Mouse (Mus musculus): ENCODE data around the gene Gpc6. TPM values are rescaled to one million over a fixed set of nuclear protein-coding genes. Genes with fewer than 3 reads are reported as not detected.

Gpc6 gene
- total and polyA plus RNA-seq, 3 experiments: not detected

GRCm38 (mm10) chr14:117810321-117811270, 885.5 kb downstream of the Gpc6 start:
- dilution Hi-C loops (cut with MboI; ENCODE audit: extremely low pct_ligation_motif_present, extremely low pct_unique_long_range_greater_than_20kb, low sequenced_read_pairs): no loop called here
- no peaks in the 10 kb centered on the region for H3K27me3 ChIP-seq (replicated peaks)

GRCm38 (mm10) chr14:117813473-117813872, 888.4 kb downstream of the Gpc6 start:
- Histone ChIP-seq H3K9ac (ENCODE audit: insufficient read depth, low read depth) (no peak overlapping the region), H3K4me1 (ENCODE audit: control insufficient read depth in 1 of 2, insufficient read depth in 2 of 2) (peaks cover 14 to 39% of the 10 kb centered on the region in 2 experiments), H3K4me2 (ENCODE audit: insufficient read depth, low read depth, poor library complexity, severe bottlenecking) (peak overlapping the region; percentile 93), H3K27ac (ENCODE audit: insufficient read depth, low read depth) (no peak overlapping the region), H3K9me3 (replicated peaks; ENCODE audit: low read length) (no peaks in the 10 kb centered on the region), H3K36me3 (replicated peaks in 1 of 2; ENCODE audit: control insufficient read depth in 1 of 2, insufficient read depth in 1 of 2, low read length in 1 of 2) (no peaks in the 10 kb centered on the region), H3K27me3 (replicated peaks) (no peaks in the 10 kb centered on the region), H3K4me3 (replicated peaks in 1 of 3; ENCODE audit: low read depth in 2 of 3, low read length in 2 of 3, poor library complexity in 1 of 3) (no peak overlapping the region), H3K79me2 (replicated peaks; ENCODE audit: control insufficient read depth, extremely low read depth, insufficient read depth, poor library complexity, severe bottlenecking) (no peaks in the 10 kb centered on the region)
- DNase-seq (ENCODE audit: extremely low read depth): peak; percentile 69
- in situ Hi-C loops (cut with MboI; ENCODE audit: low pct_ligation_motif_present, low pct_unique_long_range_greater_than_20kb, low sequenced_read_pairs): no loop called here
- dilution Hi-C loops (cut with MboI; ENCODE audit: extremely low pct_ligation_motif_present, extremely low pct_unique_long_range_greater_than_20kb, low sequenced_read_pairs): no loop called here
- TF ChIP-seq SIN3A (IDR thresholded peaks at IDR 0.05; ENCODE audit: low read length): peak; percentile 57; the same call in 1 of the 2 replicates
- TF ChIP-seq KAT2A (IDR thresholded peaks at IDR 0.05; ENCODE audit: insufficient replicate concordance, low read length): no peak
- peak; percentile 91 for TF ChIP-seq RCOR1 (conservative IDR thresholded peaks at IDR 0.05; ENCODE audit: low read depth, low read length)
- peak; percentile 98 for TF ChIP-seq MEF2A (IDR thresholded peaks at IDR 0.05; ENCODE audit: borderline replicate concordance, low read depth, low read length)
- TF ChIP-seq JUND (conservative IDR thresholded peaks at IDR 0.05; ENCODE audit: low read depth, low read length): peak; percentile 86
- peak; percentile 69 for TF ChIP-seq JUN (IDR thresholded peaks at IDR 0.05; ENCODE audit: insufficient read depth, low read depth, low read length)
- no peak for TF ChIP-seq POLR2AphosphoS2 (IDR thresholded peaks at IDR 0.05; ENCODE audit: low read depth, low read length)
- TF ChIP-seq MAZ (IDR thresholded peaks at IDR 0.05; ENCODE audit: low read depth, low read length): 0 out of 2 replicates have a peak, but pooled peaks have one; percentile 66
- no peak for TF ChIP-seq ZC3H11A (IDR thresholded peaks at IDR 0.05; ENCODE audit: low read depth, low read length)
- no peak for TF ChIP-seq ELF1 (IDR thresholded peaks at IDR 0.05; ENCODE audit: low read depth, low read length)
- peak; percentile 13 for TF ChIP-seq RAD21 (IDR thresholded peaks at IDR 0.05; ENCODE audit: low read depth, low read length)
- TF ChIP-seq SMC3 (IDR thresholded peaks at IDR 0.05; ENCODE audit: low read depth, low read length): no peak; the same call in 1 of the 2 replicates
- TF ChIP-seq USF2 (conservative IDR thresholded peaks at IDR 0.05; ENCODE audit: low read depth, low read length): no peak
- no peak for TF ChIP-seq GABPA (IDR thresholded peaks at IDR 0.05; ENCODE audit: insufficient replicate concordance, low read depth, low read length)
- no peak for TF ChIP-seq CHD1 (IDR thresholded peaks at IDR 0.05; ENCODE audit: low read depth, low read length)
- no peak for TF ChIP-seq POLR2A (IDR thresholded peaks at IDR 0.05; ENCODE audit: low read depth, low read length)
- TF ChIP-seq NRF1 (IDR thresholded peaks at IDR 0.05; ENCODE audit: low read depth, low read length): no peak
- peak; percentile 96 for TF ChIP-seq IRF4 (IDR thresholded peaks at IDR 0.05; ENCODE audit: low read depth, low read length)
- TF ChIP-seq MAX (IDR thresholded peaks at IDR 0.05; ENCODE audit: low read length): peak; percentile 86
- peak; percentile 94 for TF ChIP-seq EP300 (IDR thresholded peaks at IDR 0.05; ENCODE audit: low read length)
- TF ChIP-seq ETS1 (conservative IDR thresholded peaks at IDR 0.05; ENCODE audit: low read depth, low read length): peak; percentile 80
- peak; percentile 89 for TF ChIP-seq BHLHE40 (IDR thresholded peaks at IDR 0.05; ENCODE audit: low read depth, low read length)
- TF ChIP-seq PAX5 (IDR thresholded peaks at IDR 0.05; ENCODE audit: low read length): no peak
- TF ChIP-seq E2F4 (IDR thresholded peaks at IDR 0.05; ENCODE audit: insufficient replicate concordance, low read depth, low read length): no peak; the same call in 1 of the 2 replicates
- peak; percentile 87 for TF ChIP-seq MYC (IDR thresholded peaks at IDR 0.05; ENCODE audit: low read depth, low read length)
- TF ChIP-seq TBP (conservative IDR thresholded peaks at IDR 0.05; ENCODE audit: low read depth, low read length): 0 out of 2 replicates have a peak, but pooled peaks have one; percentile 49
- no peak for TF ChIP-seq CTCF (conservative IDR thresholded peaks at IDR 0.05 in 1 of 2, IDR thresholded peaks at IDR 0.05 in 1 of 2; ENCODE audit: low read depth in 2 of 2, low read length in 2 of 2)
- no peak for TF ChIP-seq ZKSCAN1 (IDR thresholded peaks at IDR 0.05; ENCODE audit: borderline replicate concordance, low read depth, low read length)
- TF ChIP-seq CHD2 (IDR thresholded peaks at IDR 0.05; ENCODE audit: low read length): peak; percentile 70
- peak; percentile 44; the same call in 1 of the 2 replicates for TF ChIP-seq MXI1 (IDR thresholded peaks at IDR 0.05; ENCODE audit: low read depth, low read length)

More at GRCm38 (mm10) chr14:117810321-117811270, 885.5 kb downstream of the Gpc6 start:
- Histone ChIP-seq H3K9ac (ENCODE audit: insufficient read depth, low read depth) (no peak overlapping the region), H3K9me3 (replicated peaks; ENCODE audit: low read length) (no peaks in the 10 kb centered on the region), H3K27ac (ENCODE audit: insufficient read depth, low read depth) (no peak overlapping the region), H3K4me1 (ENCODE audit: control insufficient read depth in 1 of 2, insufficient read depth in 2 of 2) (peaks cover 8 to 26% of the 10 kb centered on the region in 2 experiments; a peak in 3 of 4 replicates), H3K4me3 (replicated peaks in 1 of 3; ENCODE audit: low read depth in 2 of 3, low read length in 2 of 3, poor library complexity in 1 of 3) (no peak overlapping the region), H3K36me3 (replicated peaks in 1 of 2; ENCODE audit: control insufficient read depth in 1 of 2, insufficient read depth in 1 of 2, low read length in 1 of 2) (no peaks in the 10 kb centered on the region), H3K79me2 (replicated peaks; ENCODE audit: control insufficient read depth, extremely low read depth, insufficient read depth, poor library complexity, severe bottlenecking) (no peaks in the 10 kb centered on the region), H3K4me2 (ENCODE audit: insufficient read depth, low read depth, poor library complexity, severe bottlenecking) (no peak overlapping the region)
- in situ Hi-C loops (cut with MboI; ENCODE audit: low pct_ligation_motif_present, low pct_unique_long_range_greater_than_20kb, low sequenced_read_pairs): no loop called here
- TF ChIP-seq MYC (IDR thresholded peaks at IDR 0.05; ENCODE audit: low read depth, low read length) (no peak), CHD2 (IDR thresholded peaks at IDR 0.05; ENCODE audit: low read length) (no peak), IRF4 (IDR thresholded peaks at IDR 0.05; ENCODE audit: low read depth, low read length) (no peak), BHLHE40 (IDR thresholded peaks at IDR 0.05; ENCODE audit: low read depth, low read length) (peak; percentile 25; the same call in 1 of the 2 replicates)
- DNase-seq (ENCODE audit: extremely low read depth): no peak

Data from CH12.LX (cell line).